Mouse (Mus musculus) erythroblast, embryonic 14.5 days (primary cell): ENCODE measurements around the gene Tspear. TPM values are rescaled to one million over a fixed set of nuclear protein-coding genes. Genes with fewer than 3 reads are reported as not detected.

ENCODE experiments used
- H3K27me3 ChIP-seq: 2 replicates; pipeline ENCODE4 v1.6.1; 2012; ENCODE audit warnings: inconsistent platforms; ENCODE audit not compliant: control insufficient read depth
- H3K36me3 ChIP-seq: 2 replicates; pipeline ENCODE4 v1.6.1; 2012; ENCODE audit warnings: mild to moderate bottlenecking, inconsistent platforms; ENCODE audit not compliant: control insufficient read depth
- H3K4me1 ChIP-seq: 2 replicates; pipeline ENCODE4 v1.6.1; 2012; ENCODE audit warnings: inconsistent platforms; ENCODE audit not compliant: control insufficient read depth
- H3K4me3 ChIP-seq: replicated peaks from 2 replicates; pipeline ENCODE3; 2012; ENCODE audit warnings: moderate library complexity, mild to moderate bottlenecking, inconsistent platforms
- H3K9me3 ChIP-seq: 2 replicates; pipeline ENCODE4 v1.6.1; 2012; ENCODE audit warnings: low read length, inconsistent platforms, mixed read lengths; ENCODE audit not compliant: control insufficient read depth
- GATA1 ChIP-seq: IDR thresholded peaks from 2 replicates; pipeline ENCODE4 v1.6.1; 2012; ENCODE audit warnings: low read length, inconsistent platforms, mixed read lengths
- TAL1 ChIP-seq: IDR thresholded peaks from 3 replicates; pipeline ENCODE4 v1.6.1; 2012; ENCODE audit warnings: low read length, inconsistent platforms, mixed read lengths
- polyA plus RNA-seq: library from polyadenylated mRNA; stranded (reverse); fragments of >175 nt; gene quantifications from 2 replicates; pipeline ENCODE4 v1.2.3, GENCODE M21; 2012

The Tspear gene
- polyA plus RNA-seq, 1 experiment = not detected

DNA sequence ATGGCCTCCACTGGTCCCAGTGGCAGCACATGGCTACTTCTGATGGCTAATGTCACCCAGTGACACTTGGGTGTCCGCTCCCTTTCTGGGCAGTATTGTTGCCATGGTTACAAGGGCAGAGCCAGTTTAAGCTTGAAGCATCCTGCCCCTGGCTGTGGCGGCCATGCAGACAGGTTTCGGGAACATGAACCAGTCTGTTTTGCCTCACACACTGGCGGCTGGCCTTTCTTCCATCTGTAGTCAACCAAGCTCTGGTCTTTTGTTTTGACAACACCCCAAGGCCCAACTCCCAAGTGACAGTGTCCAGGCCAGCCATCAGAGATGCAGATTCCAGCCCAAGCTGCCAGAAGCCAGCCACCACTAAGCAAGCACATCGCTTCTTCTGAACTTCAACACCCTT is 209.2 kb downstream of the Tspear start:
- H3K9me3 ChIP-seq = no peaks in the 10 kb centered on the region
- H3K36me3 ChIP-seq = peaks cover under 1% of the 10 kb centered on the region; the same call in 1 of the 2 replicates
- TF ChIP-seq TAL1 = no peak
- no peak for TF ChIP-seq GATA1
- H3K4me1 ChIP-seq = no peaks in the 10 kb centered on the region
- peaks cover under 1% of the 10 kb centered on the region for H3K27me3 ChIP-seq
- H3K4me3 ChIP-seq = no peak overlapping the region

- H3K27me3 ChIP-seq = peaks cover 29% of the 10 kb centered on the region
Measured at GRCm38 (mm10) chr10:77900126-77900525, 213.8 kb downstream of the Tspear start.

GRCm38 (mm10) chr10:77900903-77901818 is 214.8 kb downstream of the Tspear start:
- H3K27me3 ChIP-seq = peaks cover 29% of the 10 kb centered on the region
- TF ChIP-seq TAL1 = no peak
- TF ChIP-seq GATA1 = no peak
- H3K9me3 ChIP-seq = no peaks in the 10 kb centered on the region
- H3K4me1 ChIP-seq = peaks cover 14% of the 10 kb centered on the region
- H3K36me3 ChIP-seq = peaks cover 2% of the 10 kb centered on the region; the same call in 1 of the 2 replicates
- H3K4me3 ChIP-seq = peak overlapping the region; percentile 55

More at GRCm38 (mm10) chr10:77900126-77900525, 213.8 kb downstream of the Tspear start:
- Histone ChIP-seq H3K9me3 (no peaks in the 10 kb centered on the region), H3K36me3 (peaks cover 2% of the 10 kb centered on the region; the same call in 1 of the 2 replicates), H3K4me1 (peaks cover 14% of the 10 kb centered on the region), H3K4me3 (no peak overlapping the region)
- TF ChIP-seq TAL1 (no peak), GATA1 (no peak)

- peaks cover 2% of the 10 kb centered on the region; the same call in 1 of the 2 replicates for H3K36me3 ChIP-seq
- H3K27me3 ChIP-seq = peaks cover 29% of the 10 kb centered on the region
- peaks cover 14% of the 10 kb centered on the region for H3K4me1 ChIP-seq
- no peaks in the 10 kb centered on the region for H3K9me3 ChIP-seq
- peak overlapping the region; percentile 55 for H3K4me3 ChIP-seq
- TF ChIP-seq GATA1 = no peak
- TF ChIP-seq TAL1 = no peak
Measured at GRCm38 (mm10) chr10:77901871-77902210, 215.5 kb downstream of the Tspear start.

DNA sequence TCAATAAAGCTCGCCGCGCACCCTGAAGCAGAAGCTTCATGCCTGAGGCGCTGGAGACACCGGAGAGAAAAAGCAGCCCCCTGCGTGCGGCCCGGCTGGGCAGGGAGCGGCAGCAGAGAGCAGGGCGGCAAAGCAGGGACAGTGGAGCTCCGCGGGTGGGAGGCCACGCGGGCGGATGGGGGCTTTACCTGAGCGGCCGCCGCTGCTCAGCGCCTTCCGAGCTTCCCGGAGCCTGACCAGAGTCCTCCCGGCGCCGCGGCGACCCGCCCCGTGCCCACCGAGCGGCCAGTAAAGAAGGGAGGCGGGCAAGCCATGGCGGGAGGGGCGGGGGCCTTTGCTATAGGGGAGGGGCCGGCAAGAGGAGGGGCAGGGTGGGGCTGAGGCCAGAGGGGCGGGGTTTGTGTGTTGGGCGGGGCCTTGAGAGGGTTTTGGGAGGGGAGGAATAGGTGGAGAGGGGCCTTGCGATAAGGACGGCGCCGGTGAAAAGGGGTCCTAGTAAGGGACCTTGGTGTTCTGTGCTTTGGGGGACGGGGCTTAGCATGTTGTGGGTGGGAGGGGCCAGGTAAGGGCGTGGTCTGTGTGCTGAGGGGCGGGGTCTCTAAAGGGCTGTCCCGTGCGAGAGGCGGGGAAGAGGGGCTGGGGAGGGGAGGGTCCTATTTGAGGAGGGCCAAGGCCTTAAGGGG is 216.0 kb downstream of the Tspear start, which contains the start of gene Lrrc3:
Lrrc3 (minus strand) TSS at position 326 of the 683 bp plus-strand sequence.
- H3K4me3 ChIP-seq = peak within 1 kb of the TSS; percentile 55
- H3K4me1 ChIP-seq = peaks cover 14% of the 10 kb centered on the region
- peaks cover 2% of the 10 kb centered on the region; the same call in 1 of the 2 replicates for H3K36me3 ChIP-seq
- H3K27me3 ChIP-seq = peaks cover 29% of the 10 kb centered on the region
- H3K9me3 ChIP-seq = no peaks in the 10 kb centered on the region
- no peak for TF ChIP-seq TAL1
- no peak for TF ChIP-seq GATA1

- TF ChIP-seq TAL1 = no peak
- TF ChIP-seq GATA1 = no peak
- H3K9me3 ChIP-seq = no peaks in the 10 kb centered on the region
- peak overlapping the region; percentile 35 for H3K4me3 ChIP-seq
- peaks cover 2% of the 10 kb centered on the region; the same call in 1 of the 2 replicates for H3K36me3 ChIP-seq
- H3K4me1 ChIP-seq = peaks cover 14% of the 10 kb centered on the region
- H3K27me3 ChIP-seq = peaks cover 29% of the 10 kb centered on the region
Measured at GRCm38 (mm10) chr10:77902894-77903715, 216.7 kb downstream of the Tspear start.

- no peaks in the 10 kb centered on the region for H3K27me3 ChIP-seq
- H3K4me1 ChIP-seq = no peaks in the 10 kb centered on the region
- H3K4me3 ChIP-seq = no peak overlapping the region
- no peaks in the 10 kb centered on the region for H3K9me3 ChIP-seq
- TF ChIP-seq GATA1 (no peak), TAL1 (no peak)
- no peaks in the 10 kb centered on the region for H3K36me3 ChIP-seq
Measured at GRCm38 (mm10) chr10:77912605-77913004, 226.2 kb downstream of the Tspear start.

GRCm38 (mm10) chr10:77913292-77913691 is 226.9 kb downstream of the Tspear start:
- H3K27me3 ChIP-seq = no peaks in the 10 kb centered on the region
- no peak for TF ChIP-seq TAL1
- TF ChIP-seq GATA1 = no peak
- H3K4me1 ChIP-seq = no peaks in the 10 kb centered on the region
- H3K9me3 ChIP-seq = no peaks in the 10 kb centered on the region
- H3K36me3 ChIP-seq = no peaks in the 10 kb centered on the region
- no peak overlapping the region for H3K4me3 ChIP-seq
